Mouse (Mus musculus) thymus, adult 2 months (tissue): ENCODE data around the gene Nyap1. TPM values are rescaled to one million over a fixed set of nuclear protein-coding genes. Genes with fewer than 3 reads are reported as not detected.
A peak's percentile ranks its signal among the peaks of the same experiment; 100 is the strongest.

Experiments used
- DNase-seq: peaks from one replicate; pipeline ENCODE4 v3.0.0; 2021
- H3K27ac ChIP-seq: fragments of 200-500 bp; 2 replicates; pipeline ENCODE4 v1.5.1; 2012; ENCODE audit warnings: low read length, control low read depth; ENCODE audit not compliant: control insufficient read depth, insufficient read depth
- H3K27me3 ChIP-seq: fragments of 200-500 bp; 2 replicates; pipeline ENCODE4 v1.6.1; 2012; ENCODE audit warnings: mild to moderate bottlenecking, low read length, moderate library complexity, mixed read lengths; ENCODE audit not compliant: control insufficient read depth, insufficient read depth
- H3K36me3 ChIP-seq: fragments of 200-500 bp; 2 replicates; pipeline ENCODE4 v1.6.1; 2012; ENCODE audit warnings: mild to moderate bottlenecking, low read length, moderate library complexity; ENCODE audit not compliant: control insufficient read depth, insufficient read depth
- H3K4me1 ChIP-seq: fragments of 200-500 bp; replicated peaks from 2 replicates; pipeline ENCODE4 v1.6.1; 2012; ENCODE audit warnings: low read length; ENCODE audit not compliant: control insufficient read depth, insufficient read depth
- H3K4me3 ChIP-seq: fragments of 200-500 bp; 2 replicates; pipeline ENCODE4 v1.5.1; 2012; ENCODE audit warnings: mild to moderate bottlenecking, low read length, control low read depth, moderate library complexity; ENCODE audit not compliant: control insufficient read depth, insufficient read depth
- CTCF ChIP-seq: fragments of 200-500 bp; IDR thresholded peaks from 2 replicates; pipeline ENCODE4 v1.5.1; 2012; ENCODE audit warnings: mild to moderate bottlenecking, control low read depth, low read length, moderate library complexity, borderline replicate concordance; ENCODE audit not compliant: control insufficient read depth, poor library complexity, insufficient read depth; ENCODE audit errors: extremely low read depth
- POLR2A ChIP-seq: fragments of 200-500 bp; IDR thresholded peaks from 2 replicates; pipeline ENCODE4 v1.6.1; 2012; ENCODE audit warnings: mild to moderate bottlenecking, low read length, control low read depth, moderate library complexity; ENCODE audit not compliant: control insufficient read depth, poor library complexity, insufficient read depth; ENCODE audit errors: extremely low read depth
- WGBS: fragments of 180-500 bp; shearing (Covaris S2); methylation state at CpG from one replicate; pipeline ENCODE4 v1.1.7; 2018; 5-methylcytosine and 5-hydroxymethylcytosine counted together
- polyA plus RNA-seq: library from polyadenylated mRNA; depleted of rRNA; stranded (reverse); fragments of >200 nt; gene quantifications from 2 replicates; pipeline ENCODE4 v1.2.3, GENCODE M21; 2012

Nyap1 gene
- polyA plus RNA-seq, 1 experiment: 97.2 TPM

DNA sequence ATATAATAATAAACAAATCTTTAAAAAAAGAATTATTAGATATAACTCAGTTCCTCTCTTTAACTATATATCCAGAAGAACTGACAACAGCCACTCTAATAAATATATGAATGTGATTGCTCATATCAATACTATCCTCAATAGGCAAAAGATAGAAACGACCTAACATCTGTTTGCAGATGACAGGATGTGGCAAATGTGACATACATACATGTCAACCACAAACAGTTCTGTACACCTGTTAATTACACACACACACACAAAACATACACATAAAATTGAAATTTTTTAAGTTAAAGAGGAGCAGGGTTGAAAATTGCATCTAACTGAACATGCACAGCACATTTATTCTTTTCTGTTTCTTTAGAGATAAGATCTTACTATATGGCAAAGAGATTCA is 49.5 kb downstream of the Nyap1 start:
- no peak for TF ChIP-seq POLR2A
- no peak for TF ChIP-seq CTCF
- Histone ChIP-seq H3K4me3 (no peak overlapping the region), H3K4me1 (peaks cover 42% of the 10 kb centered on the region), H3K27ac (no peak overlapping the region), H3K27me3 (no peaks in the 10 kb centered on the region), H3K36me3 (no peaks in the 10 kb centered on the region)
- 9% methylated on average over 1 of the region's 1 CpGs for WGBS
- DNase-seq: no peak

DNA sequence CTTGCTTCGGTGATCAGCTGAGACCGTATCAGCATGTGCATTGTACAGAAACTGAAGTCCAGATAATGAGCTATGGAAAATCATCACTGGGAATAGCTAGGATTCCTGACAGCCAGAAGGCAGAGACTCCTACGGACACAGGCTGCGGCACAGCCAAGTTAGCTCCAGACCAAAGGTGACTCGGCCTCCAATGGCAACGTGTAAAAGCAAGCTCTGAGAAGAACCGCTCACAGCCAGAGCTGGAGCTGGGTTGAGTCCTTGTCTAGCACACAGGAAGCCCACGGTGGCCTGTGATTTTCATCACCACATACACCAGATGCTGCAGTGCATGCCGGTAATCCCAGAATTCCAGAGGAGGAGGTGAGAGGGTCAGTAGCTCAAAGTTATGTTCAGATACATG is 50.9 kb downstream of the Nyap1 start:
- Histone ChIP-seq H3K4me1 (peaks cover 43% of the 10 kb centered on the region), H3K4me3 (peak overlapping the region; percentile 7), H3K27ac (peak overlapping the region; percentile 98), H3K36me3 (no peaks in the 10 kb centered on the region), H3K27me3 (no peaks in the 10 kb centered on the region)
- WGBS: 68% methylated on average over 9 of the region's 9 CpGs
- no peak for DNase-seq
- TF ChIP-seq POLR2A (no peak), CTCF (no peak)

DNA sequence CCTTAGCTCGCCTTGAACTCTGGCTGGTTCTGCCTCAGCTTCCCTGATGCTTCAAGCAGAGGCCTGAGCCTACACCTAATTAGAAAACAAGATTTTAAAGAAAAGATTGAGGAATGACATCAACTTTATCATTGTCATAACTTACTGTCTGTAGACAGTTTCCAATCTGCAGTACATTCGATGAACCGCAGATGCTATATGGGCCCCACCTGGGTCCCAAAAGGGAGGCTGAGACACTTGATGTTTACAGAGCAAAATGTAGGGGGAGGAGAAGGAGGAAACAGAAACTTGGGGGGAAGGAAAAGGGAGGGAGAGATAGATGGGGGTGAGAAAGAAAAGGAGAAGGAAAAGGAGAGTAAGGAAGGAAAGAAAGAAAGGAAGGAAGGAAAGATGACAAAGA is 51.4 kb downstream of the Nyap1 start:
- TF ChIP-seq POLR2A: no peak
- no peak for TF ChIP-seq CTCF
- Histone ChIP-seq H3K27ac (peak overlapping the region; percentile 98), H3K36me3 (no peaks in the 10 kb centered on the region), H3K4me1 (peaks cover 44% of the 10 kb centered on the region), H3K27me3 (no peaks in the 10 kb centered on the region), H3K4me3 (no peak overlapping the region; the same call in 1 of the 2 replicates)
- WGBS: 46% methylated on average over 3 of the region's 3 CpGs
- DNase-seq: peak; percentile 41

GRCm38 (mm10) chr5:137686127-137686790 is 55.1 kb downstream of the Nyap1 start:
- Histone ChIP-seq H3K4me1 (peaks cover 49% of the 10 kb centered on the region), H3K36me3 (peaks cover 7% of the 10 kb centered on the region; the same call in 1 of the 2 replicates), H3K27me3 (no peaks in the 10 kb centered on the region), H3K4me3 (no peak overlapping the region), H3K27ac (peak overlapping the region; percentile 70)
- TF ChIP-seq POLR2A: no peak
- TF ChIP-seq CTCF: no peak
- DNase-seq: peak; percentile 48
- 57% methylated on average over 6 of the region's 6 CpGs for WGBS

DNA sequence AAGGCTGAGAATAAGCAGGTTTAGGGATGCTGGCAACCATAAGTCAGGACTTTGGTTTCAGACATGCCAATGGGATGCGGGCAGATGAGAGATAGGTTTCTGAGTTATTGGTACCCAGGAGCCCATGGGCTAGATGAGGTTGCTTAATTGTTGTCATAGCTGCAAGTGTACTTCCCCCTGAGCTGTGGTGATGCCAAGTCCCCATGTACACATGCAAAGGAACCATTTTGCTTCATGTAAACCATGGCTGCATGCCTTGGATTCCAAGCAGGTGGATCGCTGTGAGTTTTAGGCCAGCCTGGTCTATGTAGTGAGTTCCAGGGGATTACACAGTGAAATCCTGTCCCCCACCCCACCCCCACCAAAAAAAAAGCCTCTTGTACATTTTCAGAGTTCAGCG is 55.8 kb downstream of the Nyap1 start:
- Histone ChIP-seq H3K27ac (peak overlapping the region; percentile 20; the same call in 1 of the 2 replicates), H3K4me3 (no peak overlapping the region), H3K4me1 (peaks cover 47% of the 10 kb centered on the region), H3K27me3 (no peaks in the 10 kb centered on the region), H3K36me3 (peaks cover 8% of the 10 kb centered on the region; the same call in 1 of the 2 replicates)
- no peak for DNase-seq
- WGBS: 89% methylated on average over 3 of the region's 3 CpGs
- TF ChIP-seq POLR2A (no peak), CTCF (no peak)

DNA sequence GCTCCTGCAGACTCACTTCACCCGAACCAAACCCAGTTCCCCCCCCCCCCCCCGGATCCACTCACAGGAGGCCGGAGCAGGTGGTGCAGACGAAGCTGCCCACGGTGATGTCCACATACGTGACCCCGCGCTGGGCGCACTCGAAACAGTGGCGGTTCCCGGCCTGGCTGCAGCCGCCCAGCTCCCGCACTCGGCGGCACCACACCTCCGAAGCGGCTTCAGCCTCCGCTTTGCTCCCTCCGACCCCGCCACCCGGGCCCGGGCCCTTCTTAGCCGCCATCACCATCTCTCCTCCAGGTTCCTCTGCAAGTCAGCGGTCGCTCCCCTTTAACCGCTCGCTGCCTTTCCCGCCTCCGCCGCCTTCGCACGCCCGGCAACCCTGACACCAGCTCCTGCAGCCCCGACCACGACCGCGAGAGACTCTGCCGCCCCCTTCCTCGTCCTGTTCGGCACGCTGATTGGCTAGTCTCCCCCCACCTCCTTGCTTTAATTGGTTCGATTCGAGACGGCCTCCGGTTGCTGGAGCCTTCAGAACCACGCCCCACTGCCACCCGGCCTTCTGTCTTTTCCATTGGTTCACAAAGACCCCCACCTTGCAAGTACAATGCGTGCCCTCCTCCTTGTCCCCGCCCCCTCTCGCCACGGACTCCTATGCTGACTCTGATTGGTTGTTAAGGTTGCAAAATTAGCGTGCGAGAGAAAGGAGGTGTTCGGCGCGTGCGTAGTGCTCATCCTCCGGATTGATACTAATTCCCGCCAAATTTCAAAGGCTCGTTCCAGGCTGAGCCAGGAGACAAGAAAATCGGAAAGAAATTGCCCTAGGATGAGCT is 56.9 kb downstream of the Nyap1 start, which contains the start of gene Agfg2:
TSS of gene Agfg2 (minus strand) at position 433 of the 830 bp plus-strand sequence.
- peak within 1 kb of the TSS; percentile 67 for H3K4me3 ChIP-seq
- under 1% methylated on average over 61 of the region's 62 CpGs for WGBS
- peak within 1 kb of the TSS; percentile 63 for H3K27ac ChIP-seq
- peaks cover 43% of the 10 kb centered on the region for H3K4me1 ChIP-seq
- H3K36me3 ChIP-seq: peaks cover 12% of the 10 kb centered on the region; the same call in 1 of the 2 replicates
- no peaks in the 10 kb centered on the region for H3K27me3 ChIP-seq
- peak; percentile 99 for DNase-seq
- TF ChIP-seq CTCF (peak; percentile 52), POLR2A (peak; percentile 97)
